Mouse (Mus musculus) brain, embryonic 14.5 days (tissue): ENCODE data around the gene Mia2. TPM values are rescaled to one million over a fixed set of nuclear protein-coding genes. Genes with fewer than 3 reads are reported as not detected.

ENCODE experiments used
- DNase-seq: peaks from one replicate; pipeline ENCODE4 v3.0.0-alpha.2; 2011; ENCODE audit warnings: low read depth
- CTCF ChIP-seq: fragments of 200-500 bp; IDR thresholded peaks from 2 replicates; pipeline ENCODE4 v1.5.1; 2012; ENCODE audit warnings: inconsistent platforms, mild to moderate bottlenecking, moderate library complexity, borderline replicate concordance; ENCODE audit not compliant: insufficient read depth, insufficient read length; ENCODE audit errors: extremely low read depth
- POLR2A ChIP-seq: fragments of 200-500 bp; IDR thresholded peaks from 2 replicates; pipeline ENCODE4 v1.6.1; 2012; ENCODE audit warnings: mild to moderate bottlenecking, inconsistent platforms, borderline replicate concordance; ENCODE audit not compliant: poor library complexity, insufficient read depth, insufficient read length, severe bottlenecking; ENCODE audit errors: extremely low read depth
- polyA plus RNA-seq: library from polyadenylated mRNA; depleted of rRNA; stranded (reverse); fragments of >200 nt; gene quantifications from 2 replicates; pipeline ENCODE4 v1.2.3, GENCODE M21; 2012

Mia2 gene
- polyA plus RNA-seq, 1 experiment = 37.8 TPM

DNA sequence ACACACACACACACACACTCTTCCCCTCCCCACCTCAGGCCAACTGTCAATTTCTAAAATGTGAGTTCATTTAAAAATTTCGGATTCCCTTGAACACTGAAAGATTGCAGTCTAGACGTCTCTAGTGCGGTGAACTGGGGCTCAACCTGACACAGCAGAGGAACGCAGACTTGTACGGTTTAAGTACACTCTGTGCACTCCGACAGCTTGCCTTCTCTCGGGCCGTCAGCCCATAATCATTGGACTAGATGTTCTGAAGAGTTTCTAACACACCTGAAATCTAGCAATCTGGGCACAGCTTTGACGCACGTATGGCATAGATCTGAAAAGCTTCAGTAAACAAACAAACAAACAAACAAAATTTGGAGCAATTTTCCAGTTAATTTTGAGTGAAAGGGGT is 32.9 kb downstream of the Mia2 start:
- no peak for DNase-seq
- TF ChIP-seq POLR2A (no peak), CTCF (no peak)

DNA sequence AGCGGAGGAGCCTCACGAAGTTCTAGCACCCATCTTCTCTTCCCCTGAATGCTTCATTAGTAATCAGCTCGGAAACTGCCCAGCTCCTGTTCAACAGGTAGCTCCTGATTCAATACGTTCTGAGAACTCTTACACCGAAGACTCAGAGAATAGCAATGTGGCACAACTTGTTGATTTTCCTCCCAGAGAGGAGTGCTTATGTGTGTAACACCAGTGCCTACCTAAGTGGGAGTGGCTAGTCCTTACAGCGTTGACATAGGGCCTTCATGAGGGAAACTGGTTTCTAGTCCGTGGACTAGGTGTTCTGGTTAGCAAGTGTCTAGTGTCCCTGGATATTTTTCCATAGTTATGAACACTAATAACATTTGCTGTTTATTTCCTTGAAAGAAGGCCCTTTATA is 33.4 kb downstream of the Mia2 start:
- TF ChIP-seq POLR2A (no peak), CTCF (no peak)
- DNase-seq = peak; percentile 36

DNA sequence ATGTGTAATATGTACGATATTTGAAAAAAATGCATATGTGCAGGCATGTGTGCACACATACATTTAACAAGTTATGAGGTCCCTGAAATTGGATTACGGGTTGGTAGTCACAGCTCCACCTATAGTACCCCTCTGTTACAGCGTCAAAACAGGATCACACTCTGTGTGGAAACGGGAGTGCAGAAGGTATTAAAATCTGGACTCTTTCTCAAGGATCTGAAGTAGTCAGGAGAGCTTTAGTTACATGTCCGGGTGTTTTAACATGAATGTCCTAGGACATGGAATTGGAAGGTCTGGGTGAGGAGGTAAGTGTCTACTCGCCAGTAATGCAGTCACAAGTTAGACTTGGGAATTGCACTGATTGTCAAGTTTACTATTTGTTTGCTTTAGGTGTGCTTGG is 34.0 kb downstream of the Mia2 start:
- TF ChIP-seq CTCF (peak; percentile 1; the same call in 1 of the 2 replicates), POLR2A (no peak)
- DNase-seq = peak; percentile 93

DNA sequence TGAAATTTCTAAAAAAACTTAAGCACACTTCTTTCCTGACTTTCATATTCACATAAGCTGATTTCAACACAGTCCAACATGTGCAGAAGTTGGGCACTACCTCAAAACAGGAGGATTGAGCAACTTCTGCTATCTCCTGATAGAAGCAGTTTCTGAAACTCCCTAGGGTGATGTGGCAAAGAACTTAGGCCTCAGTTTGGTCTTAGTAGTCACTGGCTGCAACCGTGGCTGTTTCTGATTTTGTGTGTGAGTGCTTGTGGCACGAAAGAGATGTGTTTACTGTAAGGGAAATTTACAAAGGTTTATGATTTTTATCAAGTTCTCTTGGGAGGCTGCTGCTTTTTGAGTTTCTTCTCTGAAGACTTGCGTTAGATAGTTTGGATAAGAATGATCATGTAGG is 34.6 kb downstream of the Mia2 start:
- no peak for TF ChIP-seq CTCF
- TF ChIP-seq POLR2A = no peak
- DNase-seq = peak; percentile 43

DNA sequence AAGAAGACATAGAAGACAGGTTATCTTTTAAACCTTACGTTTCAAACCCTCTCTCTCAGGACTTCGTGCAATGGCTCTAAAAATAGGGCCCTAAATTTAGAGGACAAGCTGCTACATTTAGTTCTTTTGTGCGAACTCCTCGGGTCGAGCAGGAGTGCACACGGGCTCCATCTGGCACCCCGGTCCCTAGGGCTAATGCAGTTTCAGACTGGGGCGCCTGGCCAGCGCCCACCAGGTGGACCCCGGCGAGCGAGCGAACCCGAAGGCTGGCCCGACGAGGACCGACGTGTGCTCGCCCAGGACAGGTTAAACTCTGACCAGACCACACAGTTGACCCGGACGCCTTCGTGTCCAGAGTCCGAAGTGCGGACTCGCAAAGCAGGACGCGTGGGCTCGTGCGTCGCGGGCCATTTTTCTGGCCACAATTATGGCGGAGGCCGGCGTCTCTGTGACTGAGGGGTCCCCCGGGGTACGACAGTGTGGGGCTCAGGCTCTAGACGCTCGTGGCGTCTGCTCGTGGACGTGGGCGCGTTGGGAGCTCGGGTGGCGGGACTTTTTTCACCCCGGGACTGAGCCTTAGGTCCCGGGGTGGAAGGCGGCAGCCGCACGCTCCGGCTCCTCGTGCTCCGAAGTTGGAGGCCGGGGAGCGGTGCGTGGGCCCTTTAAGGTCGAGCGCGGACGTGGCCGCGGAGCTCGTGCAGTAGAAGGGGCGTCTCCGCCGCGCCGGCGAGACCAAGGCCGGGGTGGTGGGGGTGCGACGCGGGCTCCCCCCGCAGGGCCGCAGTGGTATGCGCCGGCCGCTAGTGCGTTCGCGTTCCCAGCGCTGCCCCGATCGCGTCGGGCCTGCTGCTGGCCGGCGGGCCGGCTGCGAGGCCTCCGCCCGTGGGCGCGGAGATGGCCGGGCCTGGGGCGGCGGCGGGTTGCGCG is 35.3 kb downstream of the Mia2 start:
- TF ChIP-seq POLR2A (peak; percentile 88; the same call in 1 of the 2 replicates), CTCF (0 out of 2 replicates have a peak, but pooled peaks have one; percentile 12)
- DNase-seq = peak; percentile 97

DNA sequence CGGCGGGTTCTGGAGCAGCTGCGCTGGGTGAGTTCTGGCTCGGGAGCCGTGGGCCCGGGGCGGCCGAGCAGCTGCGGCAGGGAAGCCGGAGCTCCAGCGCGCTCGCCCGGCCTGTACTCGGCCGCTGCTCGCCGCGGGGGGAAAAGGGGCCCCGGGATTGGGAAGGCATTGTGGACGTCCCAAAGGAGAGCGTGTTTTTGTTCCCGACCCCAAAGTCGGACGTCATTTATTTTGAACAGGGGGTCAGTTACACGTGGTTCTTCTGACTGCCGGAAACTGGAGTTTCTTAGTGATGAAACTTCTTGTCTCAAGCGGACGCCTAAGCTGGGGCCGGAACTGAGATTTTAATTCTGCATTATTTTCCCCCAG is 36.0 kb downstream of the Mia2 start:
- TF ChIP-seq POLR2A (no peak), CTCF (no peak)
- peak; percentile 77 for DNase-seq

DNA sequence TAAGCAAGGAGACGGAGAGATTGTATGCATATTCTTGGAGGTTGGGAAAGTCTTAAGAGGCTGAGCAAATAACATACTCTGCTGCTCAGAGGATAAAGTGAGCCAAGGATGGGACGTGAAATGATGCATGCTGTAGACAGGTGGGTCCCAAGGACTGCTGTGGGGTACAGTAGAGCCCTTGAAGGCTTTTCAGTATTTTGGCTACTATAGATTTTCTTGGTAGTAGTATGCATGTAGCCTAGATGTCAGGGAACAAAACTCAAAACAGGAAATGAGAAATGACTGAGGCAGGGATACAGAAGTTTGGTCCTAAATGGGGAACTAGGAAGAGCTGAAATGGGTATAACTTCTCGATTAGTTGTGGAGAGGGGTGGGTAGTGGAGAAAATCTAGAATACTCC is 36.9 kb downstream of the Mia2 start:
- no peak for TF ChIP-seq POLR2A
- TF ChIP-seq CTCF = no peak
- DNase-seq = peak; percentile 3

DNA sequence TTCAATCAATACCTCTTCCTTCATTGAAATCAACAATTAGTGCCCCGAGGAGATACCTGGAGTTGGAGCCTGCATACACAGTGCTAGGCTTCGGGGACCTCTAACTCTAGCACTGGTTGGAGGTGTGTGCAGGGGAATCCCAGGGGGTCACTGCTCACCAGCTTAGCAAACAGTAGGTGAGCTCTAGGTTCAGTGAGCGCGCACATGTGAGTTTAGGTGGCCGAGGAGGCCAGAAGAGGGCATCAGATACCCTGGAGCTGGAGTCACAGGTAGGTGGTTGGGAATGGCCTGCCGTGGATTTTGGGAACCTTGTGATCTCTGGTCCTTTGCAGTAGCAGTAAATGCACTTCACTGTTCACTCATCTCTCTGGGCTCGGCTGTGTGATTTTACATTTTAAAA is 37.3 kb downstream of the Mia2 start:
- no peak for DNase-seq

DNA sequence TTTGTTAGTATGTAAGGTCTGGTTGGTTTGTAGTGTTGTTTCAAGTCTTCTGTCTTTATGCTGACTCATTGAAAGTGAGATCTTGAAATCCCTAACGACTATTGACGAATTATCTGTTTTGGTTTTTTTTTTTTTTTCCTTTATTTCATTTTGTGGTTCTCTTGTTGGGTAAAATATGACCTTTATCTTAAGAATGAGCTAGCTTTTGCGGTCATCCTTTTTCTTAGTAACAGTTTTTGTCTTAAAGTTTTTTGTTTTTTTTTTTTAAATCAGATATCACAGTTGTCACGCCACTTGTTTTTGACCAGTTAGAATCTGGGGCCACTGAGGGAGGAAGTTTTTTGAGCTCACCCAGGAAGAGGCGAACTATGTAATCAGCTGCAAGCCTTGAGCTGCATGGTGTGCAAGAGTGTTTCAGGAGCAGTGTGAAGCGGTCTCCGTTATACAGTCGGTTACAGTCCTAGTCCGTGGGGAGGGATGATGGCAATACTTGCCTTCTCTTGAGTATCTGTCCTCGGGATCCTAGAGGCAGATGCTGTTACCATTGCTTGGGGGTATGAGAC is 37.9 kb downstream of the Mia2 start:
- no peak for DNase-seq
- no peak for TF ChIP-seq CTCF
- no peak for TF ChIP-seq POLR2A

More for the DNA sequence above, 37.3 kb downstream of the Mia2 start:
- TF ChIP-seq CTCF = no peak
- no peak for TF ChIP-seq POLR2A

DNA sequence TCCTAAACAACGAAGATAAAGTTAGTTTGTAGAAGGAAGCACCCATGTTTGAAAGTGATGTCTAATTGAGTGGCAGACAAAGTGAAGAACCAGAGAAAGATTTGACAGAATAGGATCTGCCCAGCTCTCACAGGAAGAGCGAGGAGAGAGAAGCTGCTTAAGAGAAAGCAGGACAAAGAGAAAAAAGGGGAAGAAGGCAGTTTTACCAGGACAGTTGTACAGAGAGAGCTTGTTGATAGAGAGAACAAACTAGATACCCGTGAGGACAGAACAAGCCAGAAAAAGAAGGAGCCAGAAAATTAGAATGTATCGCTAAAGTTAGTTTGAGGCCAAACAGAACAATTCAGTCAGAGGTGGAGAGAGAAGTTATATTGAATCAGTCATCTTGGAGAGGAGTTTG is 39.5 kb downstream of the Mia2 start:
- no peak for TF ChIP-seq POLR2A
- TF ChIP-seq CTCF = no peak
- DNase-seq = no peak

DNA sequence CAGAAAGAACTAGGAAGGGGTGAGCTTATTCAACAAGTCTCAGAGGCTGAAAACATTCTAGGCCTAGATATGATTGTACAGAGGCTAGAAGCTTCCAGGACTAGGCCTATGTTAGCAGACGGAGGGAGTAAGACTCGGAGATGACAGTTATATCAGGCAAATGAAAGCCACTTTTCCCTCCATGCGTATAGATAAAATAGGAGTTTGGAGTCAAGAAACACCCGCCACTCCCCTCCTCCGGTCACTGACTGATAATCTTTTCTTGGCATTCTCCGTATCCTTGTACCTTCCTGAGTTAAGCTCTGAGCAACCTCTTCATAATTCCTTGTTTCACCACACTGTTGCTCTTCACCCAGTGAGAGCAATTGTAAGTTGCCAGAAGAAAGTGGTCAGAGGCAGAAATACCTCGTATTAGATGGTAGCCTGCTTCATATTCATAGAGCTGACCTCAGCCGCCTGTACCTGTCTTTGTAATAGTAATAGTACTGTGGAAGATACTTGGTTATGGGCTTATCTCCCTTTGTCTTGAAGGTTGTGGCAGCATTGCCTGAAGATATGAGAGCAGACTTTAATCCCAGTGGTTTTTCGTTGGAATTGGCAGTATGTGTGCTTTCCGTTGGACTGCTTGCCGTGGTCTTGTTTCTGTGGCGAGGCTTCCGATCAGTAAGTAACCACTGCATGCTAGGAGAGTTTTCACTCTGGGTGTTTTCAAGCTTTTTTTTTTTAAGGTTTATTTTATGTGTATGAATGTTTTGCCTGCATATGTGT is 40.1 kb downstream of the Mia2 start:
- no peak for TF ChIP-seq POLR2A
- no peak for TF ChIP-seq CTCF
- no peak for DNase-seq

DNA sequence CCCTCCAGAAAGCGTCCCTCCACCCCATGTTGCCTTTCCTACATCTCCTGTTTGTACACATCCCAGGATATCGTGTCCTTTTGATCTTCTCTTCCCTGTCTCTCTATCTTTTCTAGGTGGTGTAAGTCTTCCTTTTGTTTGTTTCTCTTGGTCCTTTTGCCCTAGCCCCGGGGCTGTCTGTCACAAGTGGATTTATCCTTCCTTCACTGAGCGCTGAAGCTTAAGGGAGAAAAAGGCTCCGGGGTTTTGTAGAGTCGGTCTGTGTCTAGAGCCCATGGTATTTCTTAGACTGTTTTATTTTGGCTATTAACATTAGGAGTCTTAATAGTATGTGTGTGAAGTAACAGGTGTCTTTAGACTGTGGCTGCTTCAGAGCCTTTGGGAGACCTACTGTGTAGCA is 41.4 kb downstream of the Mia2 start:
- TF ChIP-seq CTCF = no peak
- TF ChIP-seq POLR2A = no peak
- DNase-seq = no peak

DNA sequence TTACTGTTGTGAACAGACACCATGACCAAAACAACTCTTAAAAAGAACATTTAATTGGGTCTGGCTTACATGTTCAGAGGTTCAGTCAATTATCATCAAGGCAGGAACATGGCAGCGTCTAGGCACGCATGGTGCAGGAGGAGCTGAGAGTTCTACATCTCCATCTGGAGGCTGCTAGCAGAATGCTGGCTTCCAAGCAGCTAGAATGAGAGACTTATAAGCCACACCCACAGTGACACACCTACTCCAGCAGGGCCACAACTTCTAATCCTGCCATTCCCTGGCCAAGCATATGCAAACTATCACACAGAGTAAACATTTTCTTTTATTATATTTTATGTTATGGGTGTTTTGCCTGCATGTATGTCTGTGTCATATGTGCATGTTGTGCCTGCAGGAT is 43.8 kb downstream of the Mia2 start:
- TF ChIP-seq CTCF = no peak
- no peak for TF ChIP-seq POLR2A
- no peak for DNase-seq

DNA sequence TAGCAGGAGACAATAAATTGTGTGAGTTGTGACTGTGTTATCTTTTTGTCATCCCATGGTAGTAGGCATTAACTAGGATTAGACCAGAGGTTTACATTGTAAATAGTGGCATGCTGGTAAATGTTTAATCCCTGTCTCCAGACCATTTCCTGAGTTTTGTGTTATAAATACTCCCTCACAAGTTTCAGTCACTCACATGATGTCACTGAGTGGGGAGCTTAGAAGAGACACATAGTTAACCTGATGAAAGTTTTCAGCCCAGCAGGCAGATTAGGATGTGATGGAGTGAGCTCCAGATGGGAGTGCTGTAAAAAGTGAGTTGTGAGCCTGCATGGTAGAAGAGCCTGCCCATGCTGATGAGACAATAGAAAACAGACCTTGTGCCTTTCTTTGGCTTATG is 49.5 kb downstream of the Mia2 start:
- no peak for TF ChIP-seq POLR2A
- TF ChIP-seq CTCF = no peak
- DNase-seq = no peak

DNA sequence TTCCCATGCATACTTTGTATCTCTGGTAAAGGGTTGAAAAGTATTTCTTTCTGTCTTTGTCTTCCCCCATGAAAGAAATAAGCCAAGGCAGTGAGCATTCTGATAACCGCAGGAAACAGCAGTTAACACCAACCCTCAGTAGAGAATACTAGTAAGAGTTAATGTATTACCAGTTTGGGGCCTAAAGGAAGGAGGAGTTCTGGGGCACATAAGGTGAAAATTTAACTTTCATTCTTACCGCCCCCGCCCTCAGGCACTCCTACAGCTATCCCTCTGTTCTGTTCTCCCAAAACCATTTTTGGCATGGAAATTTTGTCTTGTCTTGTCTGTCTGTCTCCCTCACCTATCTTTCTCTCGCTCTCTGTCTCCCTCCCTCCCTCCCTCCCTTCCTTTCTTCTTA is 54.1 kb downstream of the Mia2 start:
- DNase-seq = no peak
- TF ChIP-seq POLR2A (no peak), CTCF (no peak)
